ENCODE assay signal across 18 mouse cellular contexts in genomic region chr11:72519895-72520294, GRCm38 (mm10). TPM values are rescaled to one million over a fixed set of nuclear protein-coding genes. Genes with fewer than 3 reads are reported as not detected.
"Had no signal": no experiment of that assay in that cellular context is flagged by ENCODE, and none has a peak within 500 bp of the region (broad histone marks: within the 10 kb centered on the region; RNA-seq: fewer than 3 reads in every experiment).

No protein-coding gene starts in this region.

- H3K4me2 ChIP-seq: limb, embryonic 13.5 days; liver, embryonic 12.5 days; liver, embryonic 15.5 days; lung, embryonic 15.5 days; midbrain, embryonic 12.5 days; midbrain, embryonic 15.5 days; neural tube, embryonic 12.5 days; neural tube, embryonic 15.5 days; stomach, embryonic 15.5 days had no signal

- H3K9me3 ChIP-seq: limb, embryonic 10.5 days; limb, embryonic 13.5 days; liver, embryonic 12.5 days; liver, embryonic 15.5 days; lung, embryonic 15.5 days; midbrain, embryonic 12.5 days; midbrain, embryonic 15.5 days; neural tube, embryonic 12.5 days; neural tube, embryonic 15.5 days; stomach, embryonic 15.5 days had no signal

- H3K9ac ChIP-seq: limb, embryonic 13.5 days; liver, embryonic 12.5 days; liver, embryonic 15.5 days; lung, embryonic 15.5 days; midbrain, embryonic 12.5 days; midbrain, embryonic 15.5 days; neural tube, embryonic 12.5 days; neural tube, embryonic 15.5 days; stomach, embryonic 15.5 days had no signal

- H3K4me3 ChIP-seq: layer of hippocampus, adult 2 months; limb, embryonic 10.5 days; limb, embryonic 13.5 days; liver, embryonic 12.5 days; liver, embryonic 15.5 days; lung, embryonic 15.5 days; midbrain, embryonic 12.5 days; midbrain, embryonic 15.5 days; neural tube, embryonic 12.5 days; neural tube, embryonic 15.5 days; stomach, embryonic 15.5 days had no signal

- H3K27ac ChIP-seq: kidney, postnatal 0 days; layer of hippocampus, adult 2 months; limb, embryonic 10.5 days; limb, embryonic 13.5 days; liver, embryonic 15.5 days; lung, embryonic 15.5 days; midbrain, embryonic 12.5 days; midbrain, embryonic 15.5 days; neural tube, embryonic 12.5 days; neural tube, embryonic 15.5 days; stomach, embryonic 15.5 days had no signal

- DNase-seq: layer of hippocampus, adult 9-11 months; liver; right cerebral cortex, adult 18-20 months; right cerebral cortex, postnatal 14 days; spleen, adult 18-20 months; thymus, postnatal 25 days had no signal

- ATAC-seq: liver, embryonic 12.5 days; midbrain, embryonic 15.5 days had no signal

- H3K36me3 ChIP-seq: limb, embryonic 10.5 days; limb, embryonic 13.5 days; liver, embryonic 12.5 days; liver, embryonic 15.5 days; lung, embryonic 15.5 days; midbrain, embryonic 12.5 days; midbrain, embryonic 15.5 days; neural tube, embryonic 12.5 days; neural tube, embryonic 15.5 days; stomach, embryonic 15.5 days had no signal

- H3K4me1 ChIP-seq: limb, embryonic 10.5 days; limb, embryonic 13.5 days; liver, embryonic 12.5 days; liver, embryonic 15.5 days; midbrain, embryonic 12.5 days; midbrain, embryonic 15.5 days; neural tube, embryonic 12.5 days had no signal

- H3K27me3 ChIP-seq: limb, embryonic 13.5 days; liver, embryonic 12.5 days; liver, embryonic 15.5 days; lung, embryonic 15.5 days; midbrain, embryonic 12.5 days; midbrain, embryonic 15.5 days; neural tube, embryonic 12.5 days; neural tube, embryonic 15.5 days; stomach, embryonic 15.5 days had no signal

RNA-seq across cellular contexts. Expression of gene Spns3, which starts 30.4 kb away (rescaled TPM):
- polyA plus RNA-seq: midbrain, embryonic 15.5 days; neural tube, embryonic 12.5 days had no signal
